Mouse (Mus musculus) G1E (cell line): ENCODE data around the gene Rbms3. TPM values are rescaled to one million over a fixed set of nuclear protein-coding genes. Genes with fewer than 3 reads are reported as not detected.

Source experiments
- ATAC-seq: 2 replicates; pipeline ENCODE4 v1.8.0; 2016; ENCODE audit warnings: mild to moderate bottlenecking; ENCODE audit not compliant: insufficient number of reproducible peaks, poor library complexity, low FRiP score, severe bottlenecking; ENCODE audit errors: extremely low read depth
- DNase-seq: peaks from one replicate; pipeline ENCODE4 v3.0.0; 2012; ENCODE audit warnings: low spot score
- H3K27me3 ChIP-seq: 2 replicates; pipeline ENCODE4 v1.6.1; 2012; ENCODE audit warnings: mild to moderate bottlenecking, low read length, inconsistent platforms; ENCODE audit not compliant: insufficient read depth
- H3K36me3 ChIP-seq: replicated peaks from 2 replicates; pipeline ENCODE3; 2012; ENCODE audit warnings: mild to moderate bottlenecking, inconsistent platforms
- H3K4me1 ChIP-seq: 2 replicates; pipeline ENCODE4 v1.6.1; 2012; ENCODE audit warnings: low read depth, low read length, inconsistent platforms, mixed read lengths; ENCODE audit not compliant: insufficient read depth
- H3K4me3 ChIP-seq: 2 replicates; pipeline ENCODE4 v1.5.1; 2012; ENCODE audit warnings: low read depth, mild to moderate bottlenecking, inconsistent platforms, low read length, moderate library complexity, mixed read lengths
- H3K9me3 ChIP-seq: replicated peaks from 2 replicates; pipeline ENCODE4 v1.6.1; 2012; ENCODE audit warnings: inconsistent platforms
- CTCF ChIP-seq: IDR thresholded peaks from 2 replicates; pipeline ENCODE4 v1.5.1; 2012; ENCODE audit warnings: low read depth, low read length, inconsistent platforms, mixed read lengths
- GATA1 ChIP-seq: IDR thresholded peaks from 2 replicates; pipeline ENCODE4 v1.6.1; 2012; ENCODE audit warnings: borderline replicate concordance, low read length, inconsistent platforms, mixed read lengths
- GATA2 ChIP-seq: IDR thresholded peaks from 2 replicates; pipeline ENCODE4 v1.6.1; 2012; ENCODE audit warnings: low read depth, low read length, inconsistent platforms, borderline replicate concordance
- POLR2AphosphoS5 ChIP-seq: IDR thresholded peaks from 2 replicates; pipeline ENCODE4 v1.6.1; 2012; ENCODE audit warnings: low read depth, low read length, inconsistent platforms; ENCODE audit not compliant: insufficient replicate concordance
- TAL1 ChIP-seq: conservative IDR thresholded peaks from 2 replicates; pipeline ENCODE4 v1.6.1; 2012; ENCODE audit warnings: low read depth, low read length, inconsistent platforms, mixed read lengths
- polyA plus RNA-seq: library from polyadenylated mRNA; stranded (reverse); fragments of >175 nt; gene quantifications from 2 replicates; pipeline ENCODE4 v1.2.3, GENCODE M21; 2012
- total RNA-seq, 2 experiments: library from RNA; stranded (forward) in 1 of 2; stranded (reverse) in 1 of 2; fragments of 200-1000 nt in 1 of 2; fragments of >200 nt in 1 of 2; fragmentation: Nextera tagmentation in 1 of 2; gene quantifications; 2 replicates each; pipeline ENCODE4 v1.2.3; 2014 to 2017

The Rbms3 gene
- total and polyA plus RNA-seq, 3 experiments = 0.16 TPM; not detected in 2

GRCm38 (mm10) chr9:117638623-117639185, 9.0 kb upstream of the Rbms3 start:
- H3K9me3 ChIP-seq = peaks cover 69% of the 10 kb centered on the region
- no peak for TF ChIP-seq POLR2AphosphoS5
- TF ChIP-seq GATA2 = no peak
- TF ChIP-seq TAL1 = no peak
- no peak for TF ChIP-seq CTCF
- ATAC-seq = no peak
- no peak for DNase-seq
- H3K36me3 ChIP-seq = no peaks in the 10 kb centered on the region
- H3K4me1 ChIP-seq = no peaks in the 10 kb centered on the region
- H3K27me3 ChIP-seq = no peaks in the 10 kb centered on the region
- H3K4me3 ChIP-seq = no peak overlapping the region

- Histone ChIP-seq H3K4me1 (no peaks in the 10 kb centered on the region), H3K9me3 (peaks cover 64% of the 10 kb centered on the region), H3K27me3 (no peaks in the 10 kb centered on the region), H3K4me3 (no peak overlapping the region), H3K36me3 (no peaks in the 10 kb centered on the region)
- DNase-seq (no peak), ATAC-seq (no peak)
- TF ChIP-seq TAL1 = no peak
- no peak for TF ChIP-seq GATA1
- no peak for TF ChIP-seq POLR2AphosphoS5
- TF ChIP-seq GATA2 = no peak
- no peak for TF ChIP-seq CTCF
Measured at GRCm38 (mm10) chr9:117636492-117636891, 6.8 kb upstream of the Rbms3 start.

- Histone ChIP-seq H3K4me3 (no peak overlapping the region), H3K9me3 (peaks cover 62% of the 10 kb centered on the region), H3K36me3 (no peaks in the 10 kb centered on the region), H3K4me1 (no peaks in the 10 kb centered on the region), H3K27me3 (no peaks in the 10 kb centered on the region)
- no peak for TF ChIP-seq CTCF
- no peak for TF ChIP-seq GATA1
- no peak for TF ChIP-seq TAL1
- TF ChIP-seq POLR2AphosphoS5 = no peak
- ATAC-seq = no peak
- DNase-seq = no peak
Measured at GRCm38 (mm10) chr9:117627173-117627572, 2.5 kb downstream of the Rbms3 start.

- no peaks in the 10 kb centered on the region for H3K36me3 ChIP-seq
- DNase-seq (no peak), ATAC-seq (no peak)
- TF ChIP-seq CTCF (no peak), TAL1 (no peak), GATA1 (no peak), GATA2 (no peak), POLR2AphosphoS5 (no peak)
- no peaks in the 10 kb centered on the region for H3K27me3 ChIP-seq
- H3K4me1 ChIP-seq = no peaks in the 10 kb centered on the region
- peaks cover 42% of the 10 kb centered on the region for H3K9me3 ChIP-seq
- no peak overlapping the region for H3K4me3 ChIP-seq
Measured at GRCm38 (mm10) chr9:117600781-117601180, 28.9 kb downstream of the Rbms3 start.

- peaks cover 44% of the 10 kb centered on the region for H3K9me3 ChIP-seq
- TF ChIP-seq CTCF (no peak), GATA2 (no peak), TAL1 (no peak), GATA1 (no peak), POLR2AphosphoS5 (no peak)
- no peak for DNase-seq
- no peak for ATAC-seq
- H3K4me1 ChIP-seq = no peaks in the 10 kb centered on the region
- H3K36me3 ChIP-seq = no peaks in the 10 kb centered on the region
- H3K4me3 ChIP-seq = no peak overlapping the region
- H3K27me3 ChIP-seq = no peaks in the 10 kb centered on the region
Measured at GRCm38 (mm10) chr9:117599341-117599740, 30.4 kb downstream of the Rbms3 start.

- DNase-seq = no peak
- H3K27me3 ChIP-seq = no peaks in the 10 kb centered on the region
- H3K36me3 ChIP-seq = no peaks in the 10 kb centered on the region
- TF ChIP-seq POLR2AphosphoS5 = no peak
- no peak for TF ChIP-seq TAL1
- TF ChIP-seq GATA1 = no peak
- TF ChIP-seq GATA2 = no peak
- no peak for TF ChIP-seq CTCF
- peaks cover 43% of the 10 kb centered on the region for H3K9me3 ChIP-seq
- ATAC-seq = no peak
- H3K4me1 ChIP-seq = no peaks in the 10 kb centered on the region
- no peak overlapping the region for H3K4me3 ChIP-seq
Measured at GRCm38 (mm10) chr9:117596162-117596561, 33.6 kb downstream of the Rbms3 start.

GRCm38 (mm10) chr9:117585345-117585744, 44.4 kb downstream of the Rbms3 start:
- H3K9me3 ChIP-seq = peaks cover 21% of the 10 kb centered on the region
- H3K27me3 ChIP-seq = no peaks in the 10 kb centered on the region
- H3K4me3 ChIP-seq = no peak overlapping the region
- DNase-seq (no peak), ATAC-seq (no peak)
- H3K36me3 ChIP-seq = no peaks in the 10 kb centered on the region
- TF ChIP-seq CTCF (no peak), GATA1 (no peak), GATA2 (no peak), TAL1 (no peak), POLR2AphosphoS5 (no peak)
- H3K4me1 ChIP-seq = no peaks in the 10 kb centered on the region
